Mouse (Mus musculus) NIH3T3 (cell line): ENCODE measurements at regions not wholly inside any gene's neighbourhood (a gene's known extent, or its start where the extent isn't known, plus 50 kb on each side); places are given as distances from the start of the nearest gene placed in this dataset.

Experiments
- DNase-seq: peaks from one replicate; pipeline ENCODE4 v3.0.0-alpha.2; 2012; ENCODE audit warnings: low read depth

- DNase-seq, result peak; percentile 14
Measured at GRCm38 (mm10) chr6:33117877-33118276, 57.8 kb upstream of the Chchd3 start.

- no peak for DNase-seq
Measured at GRCm38 (mm10) chr6:33120581-33120980, 60.5 kb upstream of the Chchd3 start.

GRCm38 (mm10) chr6:33126574-33126973 lies 66.5 kb upstream of the Chchd3 start:
- DNase-seq, result peak; percentile 96

GRCm38 (mm10) chr6:33136906-33137305 lies 76.8 kb upstream of the Chchd3 start:
- DNase-seq, result no peak

- peak; percentile 82 for DNase-seq
Measured at GRCm38 (mm10) chr6:33137823-33138222, 77.8 kb upstream of the Chchd3 start.

GRCm38 (mm10) chr6:33166479-33166878 lies 82.4 kb upstream of the Exoc4 start:
- DNase-seq, result no peak

GRCm38 (mm10) chr6:33173606-33174005 lies 75.3 kb upstream of the Exoc4 start:
- DNase-seq, result no peak

- DNase-seq, result no peak
Measured at GRCm38 (mm10) chr6:33174616-33175015, 74.3 kb upstream of the Exoc4 start.

- no peak for DNase-seq
Measured at GRCm38 (mm10) chr6:33189521-33190246, 59.2 kb upstream of the Exoc4 start.

GRCm38 (mm10) chr6:33193823-33194222 lies 55.1 kb upstream of the Exoc4 start:
- DNase-seq, result no peak
